Mouse (Mus musculus) cerebellum, adult 2 months (tissue): ENCODE results near the gene Mier2. TPM values are rescaled to one million over a fixed set of nuclear protein-coding genes. Genes with fewer than 3 reads are reported as not detected.

ENCODE experiments used
- DNase-seq, 2 experiments: peaks; one replicate each; pipeline ENCODE4 v3.0.0; 2021
- H3K27ac ChIP-seq: fragments of 200-500 bp; 2 replicates; pipeline ENCODE4 v1.5.1; 2012; ENCODE audit warnings: low read length, control low read depth, inconsistent platforms; ENCODE audit not compliant: insufficient read depth
- H3K27me3 ChIP-seq: fragments of 200-500 bp; 2 replicates; pipeline ENCODE4 v1.6.1; 2012; ENCODE audit warnings: inconsistent platforms, mild to moderate bottlenecking, low read length, moderate library complexity; ENCODE audit not compliant: control insufficient read depth, insufficient read depth
- H3K4me1 ChIP-seq: fragments of 200-500 bp; 2 replicates; pipeline ENCODE4 v1.6.1; 2011; ENCODE audit warnings: low read length; ENCODE audit not compliant: control insufficient read depth, insufficient read depth
- H3K4me3 ChIP-seq: fragments of 200-500 bp; replicated peaks from 2 replicates; pipeline ENCODE3; 2011; ENCODE audit warnings: mild to moderate bottlenecking, low read depth, low read length, control low read depth; ENCODE audit not compliant: insufficient read depth
- CTCF ChIP-seq: fragments of 200-500 bp; IDR thresholded peaks from 2 replicates; pipeline ENCODE4 v1.5.1; 2011; ENCODE audit warnings: low read depth, mild to moderate bottlenecking, control low read depth, low read length, moderate library complexity, borderline replicate concordance; ENCODE audit not compliant: insufficient read depth
- POLR2A ChIP-seq: fragments of 200-500 bp; IDR thresholded peaks from 2 replicates; pipeline ENCODE4 v1.6.1; 2011; ENCODE audit warnings: low read length, control low read depth, borderline replicate concordance; ENCODE audit not compliant: insufficient read depth
- WGBS: fragments of 180-500 bp; shearing (Covaris S2); methylation state at CpG from one replicate; pipeline ENCODE4 v1.1.7; 2018; 5-methylcytosine and 5-hydroxymethylcytosine counted together
- polyA plus RNA-seq: library from polyadenylated mRNA; depleted of rRNA; stranded (reverse); fragments of >200 nt; gene quantifications from 2 replicates; pipeline ENCODE4 v1.2.3, GENCODE M21; 2012

Gene Mier2
- polyA plus RNA-seq, 1 experiment, result 70.3 TPM

DNA sequence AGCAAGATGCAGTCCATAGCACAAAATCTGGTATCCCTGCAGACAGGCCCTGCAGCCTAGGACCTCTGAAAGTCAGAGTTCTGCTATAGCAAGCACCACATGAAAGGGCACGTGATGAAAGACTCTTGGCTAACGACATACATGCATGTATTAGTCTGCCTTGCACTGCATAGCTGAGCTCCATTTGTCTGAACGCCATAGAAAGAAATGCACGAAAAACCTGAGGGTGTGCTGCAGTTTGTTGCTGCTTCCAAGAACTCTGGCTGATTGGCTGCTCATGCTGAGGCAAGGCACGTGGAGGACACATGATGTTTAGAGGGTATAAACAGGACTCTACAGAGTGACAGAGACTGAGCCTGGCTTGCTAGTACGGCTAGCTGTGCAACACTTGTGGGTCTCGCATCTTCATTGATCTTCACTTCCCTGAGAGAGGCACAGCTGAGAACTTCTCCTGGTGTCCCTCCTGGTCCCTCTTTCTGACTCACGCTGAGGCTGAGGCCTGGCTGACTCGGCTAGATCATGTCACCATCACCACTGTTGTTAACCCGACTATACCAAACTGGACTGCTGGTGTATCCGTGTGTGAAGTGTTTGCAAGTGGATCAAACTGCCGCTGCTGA is 18.4 kb downstream of the Mier2 start:
- no peak overlapping the region for H3K4me3 ChIP-seq
- DNase-seq, result no peak
- H3K4me1 ChIP-seq, result peaks cover 8% of the 10 kb centered on the region
- no peaks in the 10 kb centered on the region for H3K27me3 ChIP-seq
- 78% methylated on average over 12 of the region's 12 CpGs for WGBS
- no peak overlapping the region for H3K27ac ChIP-seq
- TF ChIP-seq POLR2A, result no peak
- TF ChIP-seq CTCF, result no peak

DNA sequence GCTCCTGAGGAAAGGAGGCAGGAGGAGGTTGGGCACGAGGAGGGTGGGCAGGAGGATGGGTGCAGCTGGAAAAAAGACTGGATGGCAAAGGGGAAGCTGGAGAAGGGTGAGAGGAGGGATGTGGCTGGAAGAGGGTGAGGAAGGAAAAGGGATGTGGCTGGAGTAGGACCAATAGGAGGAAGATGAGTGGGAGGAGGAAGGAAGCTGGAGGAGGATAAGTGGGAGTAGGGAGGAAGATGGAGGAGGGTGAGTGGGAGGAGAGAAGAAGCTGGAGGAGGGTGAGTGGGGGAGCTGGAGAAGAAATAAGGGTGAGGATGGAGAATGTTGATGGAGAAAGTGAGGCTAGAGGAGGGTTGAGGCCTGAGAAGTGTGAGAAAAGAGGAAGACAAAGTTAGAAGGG is 19.6 kb downstream of the Mier2 start:
- no peak for TF ChIP-seq POLR2A
- TF ChIP-seq CTCF, result no peak
- 65% methylated on average over 1 of the region's 1 CpGs for WGBS
- DNase-seq, result no peak
- Histone ChIP-seq H3K4me3 (no peak overlapping the region), H3K27me3 (no peaks in the 10 kb centered on the region), H3K27ac (no peak overlapping the region), H3K4me1 (peaks cover 1% of the 10 kb centered on the region)

GRCm38 (mm10) chr10:79534426-79534825 is 20.6 kb downstream of the Mier2 start:
- Histone ChIP-seq H3K27ac (no peak overlapping the region), H3K27me3 (no peaks in the 10 kb centered on the region), H3K4me3 (no peak overlapping the region), H3K4me1 (no peaks in the 10 kb centered on the region)
- no peak for TF ChIP-seq CTCF
- TF ChIP-seq POLR2A, result no peak
- no peak for DNase-seq
- 87% methylated on average over 2 of the region's 2 CpGs for WGBS

DNA sequence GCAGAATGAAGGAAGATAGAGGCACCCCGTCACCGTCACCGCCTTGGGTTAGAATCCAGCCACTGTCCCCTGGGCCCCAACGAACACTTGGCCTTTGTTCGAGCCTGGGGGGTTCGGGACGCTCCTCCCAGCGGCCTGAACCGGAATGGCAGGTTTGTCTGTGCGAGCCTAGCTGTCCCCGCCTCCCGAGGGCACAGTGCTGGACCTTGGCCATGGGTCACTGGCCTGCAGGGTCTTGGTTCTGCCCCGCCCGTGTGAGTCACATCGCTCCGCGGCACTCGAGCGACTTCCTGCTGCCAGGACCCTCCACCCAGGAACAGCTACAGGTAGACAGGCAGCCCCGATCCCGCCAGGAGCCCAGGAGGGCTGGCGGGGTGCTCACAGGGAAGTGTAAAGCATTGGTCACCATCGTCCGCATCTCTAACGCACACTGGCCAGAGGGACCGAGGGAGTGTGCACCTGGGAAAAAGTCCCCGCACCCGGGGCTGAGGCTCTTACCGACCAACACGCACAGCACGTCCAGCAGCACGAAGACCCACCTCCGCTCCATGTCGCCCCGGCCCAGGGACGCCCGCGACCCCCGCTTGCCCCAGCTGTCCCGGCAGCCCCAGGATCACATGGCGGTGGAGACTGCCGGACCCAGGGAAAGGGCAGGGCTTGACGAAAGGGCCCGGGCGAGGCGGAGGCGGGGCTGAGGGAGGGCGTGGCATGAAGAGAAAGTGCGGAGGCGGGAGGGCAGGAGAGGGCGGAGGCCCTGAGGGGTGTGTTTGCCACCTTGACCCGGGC is 21.7 kb downstream of the Mier2 start, which contains the start of gene Plpp2:
Gene Plpp2, minus strand, starts transcription at position 671 of the 786 bp plus-strand sequence.
- H3K27me3 ChIP-seq, result no peaks in the 10 kb centered on the region
- H3K27ac ChIP-seq, result no peak within 1 kb of the TSS
- peak; percentile 59 to 60 for DNase-seq
- H3K4me1 ChIP-seq, result no peaks in the 10 kb centered on the region
- under 1% methylated on average over 52 of the region's 52 CpGs for WGBS
- peak within 1 kb of the TSS; percentile 47 for H3K4me3 ChIP-seq
- TF ChIP-seq CTCF (peak; percentile 54; the same call in 1 of the 2 replicates), POLR2A (no peak)

- DNase-seq, result peak in 1 of 2 experiments; percentile 5
- TF ChIP-seq POLR2A, result no peak
- no peak for TF ChIP-seq CTCF
- Histone ChIP-seq H3K27me3 (no peaks in the 10 kb centered on the region), H3K27ac (no peak overlapping the region), H3K4me3 (peak overlapping the region; percentile 47), H3K4me1 (no peaks in the 10 kb centered on the region)
- WGBS, result 40% methylated on average over 3 of the region's 3 CpGs
Observed at GRCm38 (mm10) chr10:79532678-79533077, 22.3 kb downstream of the Mier2 start.

GRCm38 (mm10) chr10:79531593-79531992 is 23.4 kb downstream of the Mier2 start:
- TF ChIP-seq POLR2A, result no peak
- TF ChIP-seq CTCF, result no peak
- WGBS, result 87% methylated on average over 3 of the region's 3 CpGs
- DNase-seq, result no peak
- Histone ChIP-seq H3K27me3 (no peaks in the 10 kb centered on the region), H3K4me1 (no peaks in the 10 kb centered on the region), H3K27ac (no peak overlapping the region), H3K4me3 (no peak overlapping the region)

- no peaks in the 10 kb centered on the region for H3K4me1 ChIP-seq
- 92% methylated on average over 13 of the region's 13 CpGs for WGBS
- DNase-seq, result no peak
- no peak overlapping the region for H3K27ac ChIP-seq
- no peak overlapping the region for H3K4me3 ChIP-seq
- TF ChIP-seq CTCF, result no peak
- no peak for TF ChIP-seq POLR2A
- H3K27me3 ChIP-seq, result no peaks in the 10 kb centered on the region
Observed at GRCm38 (mm10) chr10:79530721-79531120, 24.3 kb downstream of the Mier2 start.

DNA sequence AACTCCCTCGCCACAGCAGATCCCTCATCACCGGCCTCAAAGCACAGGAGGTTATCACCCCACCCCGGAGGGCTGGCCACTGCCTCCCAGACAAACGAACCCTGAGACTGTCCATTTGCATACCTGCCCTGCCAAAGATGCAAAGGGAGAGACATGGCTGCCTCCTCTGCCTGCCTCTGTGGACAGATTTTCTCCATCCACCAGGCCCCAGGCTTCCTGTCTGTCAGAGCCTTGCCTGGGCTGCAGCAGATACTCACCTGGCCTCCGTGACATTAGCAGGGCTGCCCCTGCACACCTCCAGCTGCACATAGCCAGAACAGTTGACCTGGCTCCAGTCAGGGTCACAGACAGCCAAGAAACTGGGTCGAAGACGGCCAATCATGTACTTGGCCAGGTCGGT is 24.8 kb downstream of the Mier2 start:
- H3K4me3 ChIP-seq, result no peak overlapping the region
- no peaks in the 10 kb centered on the region for H3K4me1 ChIP-seq
- H3K27me3 ChIP-seq, result no peaks in the 10 kb centered on the region
- no peak for DNase-seq
- TF ChIP-seq CTCF (no peak), POLR2A (no peak)
- WGBS, result 65% methylated on average over 8 of the region's 8 CpGs
- H3K27ac ChIP-seq, result no peak overlapping the region
